Mouse (Mus musculus) midbrain, embryonic 10.5 days (tissue): ENCODE data around the gene Errfi1. TPM values are rescaled to one million over a fixed set of nuclear protein-coding genes. Genes with fewer than 3 reads are reported as not detected.
A peak's percentile ranks its signal among the peaks of the same experiment; 100 is the strongest.

Experiments used
- DNase-seq: peaks from one replicate; pipeline ENCODE4 v3.0.0-alpha.2; 2017; ENCODE audit warnings: low spot score
- H3K27ac ChIP-seq: fragments of 300-500 bp; sonication (generic); replicated peaks from 2 replicates; pipeline ENCODE4 v1.5.1; 2016; ENCODE audit warnings: mild to moderate bottlenecking
- H3K27me3 ChIP-seq: fragments of 300-500 bp; sonication (generic); 2 replicates; pipeline ENCODE4 v1.6.1; 2016; ENCODE audit warnings: low read depth, mild to moderate bottlenecking; ENCODE audit not compliant: poor library complexity, severe bottlenecking
- H3K36me3 ChIP-seq: fragments of 300-500 bp; sonication (generic); 2 replicates; pipeline ENCODE4 v1.6.1; 2016; ENCODE audit warnings: mild to moderate bottlenecking, moderate library complexity
- H3K4me1 ChIP-seq: fragments of 300-500 bp; sonication (generic); 2 replicates; pipeline ENCODE4 v1.6.1; 2016
- H3K4me3 ChIP-seq: fragments of 300-500 bp; sonication (generic); 2 replicates; pipeline ENCODE4 v1.5.1; 2016; ENCODE audit warnings: mild to moderate bottlenecking, moderate library complexity
- H3K9me3 ChIP-seq: fragments of 300-500 bp; sonication (generic); replicated peaks from 2 replicates; pipeline ENCODE4 v1.6.1; 2016; ENCODE audit warnings: mild to moderate bottlenecking
- WGBS: fragments of 180-500 bp; shearing (Covaris S2); methylation state at CpG from one replicate; pipeline ENCODE4 v1.1.7; 2016; 5-methylcytosine and 5-hydroxymethylcytosine counted together
- polyA plus RNA-seq: library from polyadenylated mRNA; unstranded; fragments of >200 nt; fragmentation: Nextera tagmentation; extraction: Ambion mirVana; gene quantifications from 2 replicates; pipeline ENCODE4 v1.2.1, GENCODE M21; 2016

The Errfi1 gene
- polyA plus RNA-seq, 1 experiment from 2014 or later = 25.2 TPM

DNA sequence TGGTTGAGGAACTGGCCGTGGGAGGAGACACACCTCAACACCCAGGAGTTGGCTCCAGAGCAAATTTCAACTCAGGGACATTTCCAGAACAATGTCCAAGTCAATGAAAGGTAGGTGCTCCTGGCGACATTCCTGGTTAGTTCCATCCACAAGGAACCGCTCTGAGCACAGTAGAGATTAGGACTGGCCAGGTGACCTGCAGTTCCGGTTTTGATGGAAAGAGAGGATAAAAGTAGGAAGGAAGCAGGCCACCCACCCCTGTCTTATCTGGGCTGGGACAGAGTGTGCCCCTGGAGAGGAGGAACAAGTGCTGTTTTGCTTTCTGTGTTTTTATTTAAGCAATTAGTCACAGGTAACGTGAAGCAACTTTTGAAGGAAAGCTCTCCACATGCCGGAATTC lies 28.8 kb upstream of the Errfi1 start:
- peaks cover 65% of the 10 kb centered on the region for H3K4me1 ChIP-seq
- no peaks in the 10 kb centered on the region for H3K36me3 ChIP-seq

DNA sequence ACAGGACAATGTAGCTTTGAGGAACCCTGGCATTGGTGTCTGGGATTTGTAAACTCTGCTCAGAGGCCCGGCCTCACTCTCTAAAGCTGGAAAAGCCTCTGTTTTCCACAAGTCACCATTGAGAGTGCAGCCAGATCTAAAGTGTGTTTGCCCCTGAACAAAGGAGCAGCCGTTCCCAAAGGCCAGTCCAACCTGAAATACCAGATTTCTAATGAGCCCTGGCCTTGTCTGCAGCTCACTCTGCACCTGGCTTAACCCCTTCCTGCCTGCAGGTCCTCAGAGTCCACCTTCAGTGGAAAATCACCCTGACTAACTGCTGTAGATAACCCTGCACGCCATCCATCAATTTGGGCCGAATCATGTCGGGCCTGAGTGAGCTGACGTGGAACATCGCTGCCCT lies 28.2 kb upstream of the Errfi1 start:
- H3K4me3 ChIP-seq = no peak overlapping the region
- WGBS = 26% methylated on average over 7 of the region's 7 CpGs
- no peaks in the 10 kb centered on the region for H3K36me3 ChIP-seq
- DNase-seq = no peak
- H3K9me3 ChIP-seq = no peaks in the 10 kb centered on the region
- H3K27me3 ChIP-seq = peaks cover 51% of the 10 kb centered on the region
- H3K4me1 ChIP-seq = peaks cover 60% of the 10 kb centered on the region
- peak overlapping the region; percentile 67 for H3K27ac ChIP-seq

More for the DNA sequence above, 28.8 kb upstream of the Errfi1 start:
- peaks cover 51% of the 10 kb centered on the region for H3K27me3 ChIP-seq
- H3K27ac ChIP-seq = peak overlapping the region; percentile 67; the same call in 1 of the 2 replicates
- 66% methylated on average over 6 of the region's 6 CpGs for WGBS
- no peak for DNase-seq
- H3K4me3 ChIP-seq = no peak overlapping the region
- H3K9me3 ChIP-seq = no peaks in the 10 kb centered on the region

DNA sequence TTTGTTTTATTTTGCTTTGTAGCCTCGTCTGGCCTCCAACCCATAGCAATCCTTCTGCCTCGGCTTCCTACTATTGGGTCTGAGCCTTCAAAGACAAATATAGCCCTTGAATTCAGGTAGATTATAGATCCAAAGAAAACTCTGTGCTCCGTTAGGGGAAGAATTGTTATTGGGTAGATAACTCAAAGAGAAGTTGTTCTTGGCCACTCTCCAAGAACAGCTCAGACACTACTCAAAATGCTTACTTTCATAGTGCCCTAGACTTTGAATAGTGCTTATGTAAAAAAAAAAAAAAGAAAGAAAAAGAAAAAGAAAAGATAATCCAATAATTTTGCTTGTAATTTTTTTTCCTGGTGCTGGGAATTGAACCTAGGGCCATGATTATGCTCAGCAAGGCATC lies 22.4 kb upstream of the Errfi1 start:
- Histone ChIP-seq H3K36me3 (no peaks in the 10 kb centered on the region), H3K4me3 (no peak overlapping the region), H3K27ac (no peak overlapping the region), H3K27me3 (peaks cover 17% of the 10 kb centered on the region), H3K9me3 (no peaks in the 10 kb centered on the region), H3K4me1 (peaks cover 13% of the 10 kb centered on the region)
- 82% methylated on average over 3 of the region's 3 CpGs for WGBS
- DNase-seq = no peak

DNA sequence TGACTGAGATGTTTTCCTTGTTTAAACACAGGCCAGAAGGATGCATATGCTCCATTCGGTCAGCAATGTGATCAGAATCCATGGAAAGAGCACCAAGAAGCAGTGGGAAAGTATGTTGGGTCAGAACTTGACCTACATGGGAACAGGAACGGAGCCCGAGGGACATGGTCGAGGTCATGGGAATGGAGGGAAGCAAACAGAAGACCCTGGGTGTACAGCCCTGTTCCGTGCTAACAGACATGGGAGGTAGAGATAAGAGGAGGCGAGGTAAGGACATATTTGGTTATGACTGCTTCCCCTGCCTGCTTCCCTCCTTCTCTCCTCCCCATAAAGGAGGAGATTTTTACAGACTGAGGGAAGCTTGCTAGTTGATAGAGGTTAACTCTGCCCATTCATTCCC lies 21.8 kb upstream of the Errfi1 start:
- Histone ChIP-seq H3K4me1 (peaks cover 7% of the 10 kb centered on the region), H3K36me3 (no peaks in the 10 kb centered on the region), H3K27ac (no peak overlapping the region), H3K9me3 (no peaks in the 10 kb centered on the region), H3K27me3 (peaks cover 16% of the 10 kb centered on the region; the same call in 1 of the 2 replicates), H3K4me3 (no peak overlapping the region)
- WGBS = 88% methylated on average over 6 of the region's 6 CpGs
- no peak for DNase-seq

DNA sequence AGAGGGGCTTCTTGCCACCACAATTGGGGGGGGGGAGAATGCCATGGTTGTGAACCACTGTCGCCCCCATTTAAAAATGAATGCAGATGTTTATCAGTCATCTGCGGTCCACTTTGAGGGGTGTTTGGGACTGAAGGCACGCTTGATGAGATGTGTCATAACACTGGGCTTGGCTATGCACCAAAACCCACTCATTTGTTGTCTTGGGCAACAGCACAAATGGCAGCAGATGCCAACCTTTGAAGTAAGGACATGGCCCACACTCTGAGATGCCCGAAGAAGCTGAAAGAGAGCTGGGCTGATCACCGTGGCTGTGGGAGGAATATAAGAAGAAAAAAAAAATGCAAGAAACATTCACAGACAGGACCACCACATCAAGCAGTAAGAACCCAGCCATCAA lies 18.6 kb upstream of the Errfi1 start:
- no peak overlapping the region for H3K27ac ChIP-seq
- no peak for DNase-seq
- H3K4me1 ChIP-seq = no peaks in the 10 kb centered on the region
- H3K4me3 ChIP-seq = no peak overlapping the region
- no peaks in the 10 kb centered on the region for H3K27me3 ChIP-seq
- no peaks in the 10 kb centered on the region for H3K36me3 ChIP-seq
- H3K9me3 ChIP-seq = no peaks in the 10 kb centered on the region
- WGBS = 93% methylated on average over 5 of the region's 5 CpGs

DNA sequence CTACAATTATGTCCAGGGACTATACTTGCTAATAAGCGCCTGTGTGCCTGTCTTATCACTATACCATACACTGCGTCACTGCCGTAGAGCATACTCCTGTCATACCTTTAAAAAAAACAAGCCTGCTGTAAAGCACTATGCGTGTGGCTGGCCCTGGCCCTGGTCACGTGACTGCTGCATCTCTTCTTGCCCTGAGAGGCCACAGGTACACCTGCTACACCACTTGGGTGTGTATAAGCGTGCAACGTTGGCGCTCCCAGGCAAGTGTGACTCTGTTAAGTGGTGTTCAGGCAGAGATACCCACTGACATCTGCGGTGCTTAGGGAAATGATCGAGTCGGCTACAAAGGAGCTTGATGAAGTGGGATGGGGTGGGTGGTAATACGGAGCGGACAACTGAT lies 17.5 kb upstream of the Errfi1 start:
- no peak overlapping the region for H3K27ac ChIP-seq
- no peaks in the 10 kb centered on the region for H3K4me1 ChIP-seq
- H3K9me3 ChIP-seq = no peaks in the 10 kb centered on the region
- DNase-seq = no peak
- H3K36me3 ChIP-seq = no peaks in the 10 kb centered on the region
- no peak overlapping the region for H3K4me3 ChIP-seq
- no peaks in the 10 kb centered on the region for H3K27me3 ChIP-seq
- WGBS = 92% methylated on average over 13 of the region's 13 CpGs

DNA sequence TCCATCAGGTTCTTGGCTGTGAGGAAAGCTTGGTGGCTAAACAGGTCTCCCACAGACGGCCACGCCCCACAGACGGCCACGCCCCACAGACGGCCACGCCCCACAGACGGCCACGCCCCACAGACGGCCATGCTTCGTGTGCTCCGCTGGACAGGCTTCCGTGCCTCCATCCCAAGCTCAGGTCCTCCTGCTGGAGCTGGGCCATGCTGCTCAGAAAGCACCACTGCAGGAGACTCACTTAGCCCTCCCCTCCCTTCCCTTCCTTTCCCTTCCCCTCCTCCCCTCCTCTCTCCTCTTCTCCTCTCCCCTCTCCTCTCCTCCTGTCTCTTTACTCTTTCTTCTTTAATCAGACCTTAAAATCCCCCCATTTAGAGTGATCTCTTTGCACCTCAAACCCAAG lies 16.8 kb upstream of the Errfi1 start:
- H3K27ac ChIP-seq = no peak overlapping the region
- H3K9me3 ChIP-seq = no peaks in the 10 kb centered on the region
- DNase-seq = no peak
- H3K4me3 ChIP-seq = no peak overlapping the region
- H3K36me3 ChIP-seq = no peaks in the 10 kb centered on the region
- WGBS = 89% methylated on average over 12 of the region's 12 CpGs
- no peaks in the 10 kb centered on the region for H3K27me3 ChIP-seq
- no peaks in the 10 kb centered on the region for H3K4me1 ChIP-seq

DNA sequence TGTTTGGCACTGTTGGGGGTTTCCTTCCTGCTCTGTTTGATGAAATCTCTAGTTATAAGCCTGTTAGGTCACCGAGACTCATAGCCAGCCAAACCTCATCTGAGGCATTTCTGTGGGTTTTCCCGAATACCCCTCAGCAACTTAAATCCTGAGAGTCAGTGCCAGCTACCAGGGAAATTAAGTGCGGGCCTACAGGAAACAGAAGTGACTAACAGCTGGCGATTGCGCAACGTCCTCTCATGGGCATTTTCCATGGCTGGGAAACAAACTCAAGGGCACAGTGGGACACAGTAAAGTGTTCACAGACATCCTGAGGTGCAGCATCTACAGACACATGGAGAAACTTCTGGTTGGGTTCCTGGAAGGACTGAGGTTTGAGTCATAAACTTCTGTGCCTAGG lies 16.3 kb upstream of the Errfi1 start:
- Histone ChIP-seq H3K36me3 (no peaks in the 10 kb centered on the region), H3K27me3 (no peaks in the 10 kb centered on the region)
- WGBS = 89% methylated on average over 6 of the region's 6 CpGs

DNA sequence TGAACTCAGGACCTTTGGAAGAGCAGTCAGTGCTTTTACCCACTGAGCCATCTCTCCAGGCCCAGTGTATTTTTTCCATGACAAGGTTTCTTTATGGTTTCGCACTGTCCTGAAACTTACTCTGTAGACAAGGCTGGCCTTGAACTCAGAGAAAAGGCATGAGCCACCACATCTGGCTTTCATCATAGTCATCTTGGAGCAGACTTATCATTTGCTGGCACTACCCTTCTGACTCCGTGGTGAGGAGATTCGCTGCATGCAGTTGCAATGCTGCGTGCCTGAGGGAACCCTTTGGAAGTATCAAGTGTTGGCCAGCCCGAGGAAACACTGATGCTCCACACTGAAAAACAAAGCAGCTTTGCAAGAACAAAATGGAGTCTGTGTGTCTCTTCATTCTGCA lies 11.7 kb upstream of the Errfi1 start:
- DNase-seq = no peak
- Histone ChIP-seq H3K9me3 (no peaks in the 10 kb centered on the region), H3K4me1 (peaks cover 12% of the 10 kb centered on the region), H3K27me3 (no peaks in the 10 kb centered on the region), H3K36me3 (no peaks in the 10 kb centered on the region), H3K27ac (no peak overlapping the region), H3K4me3 (no peak overlapping the region)
- WGBS = 88% methylated on average over 5 of the region's 5 CpGs

More for the DNA sequence above, 16.3 kb upstream of the Errfi1 start:
- DNase-seq = no peak
- H3K4me1 ChIP-seq = no peaks in the 10 kb centered on the region
- H3K9me3 ChIP-seq = no peaks in the 10 kb centered on the region
- H3K4me3 ChIP-seq = no peak overlapping the region
- no peak overlapping the region for H3K27ac ChIP-seq

DNA sequence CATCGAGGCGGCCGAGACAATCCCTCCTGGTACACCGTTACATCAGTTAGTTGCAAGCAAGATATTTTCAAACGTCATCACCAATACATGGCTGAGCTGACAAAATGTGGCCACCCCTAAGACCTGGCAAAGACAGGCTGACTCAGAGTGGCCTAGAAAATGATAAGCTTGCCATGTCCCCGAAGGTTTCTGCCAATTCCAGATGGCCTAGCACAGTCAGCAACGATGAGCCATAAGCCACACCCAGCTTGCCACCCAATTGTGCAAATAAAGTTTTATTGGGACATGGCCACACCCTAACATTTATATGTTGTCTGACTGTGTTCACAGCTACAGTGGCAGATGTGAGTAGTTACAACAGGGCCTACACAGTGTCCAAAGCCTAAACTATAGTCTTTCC lies 10.5 kb upstream of the Errfi1 start:
- Histone ChIP-seq H3K36me3 (no peaks in the 10 kb centered on the region), H3K4me1 (peaks cover 12% of the 10 kb centered on the region), H3K4me3 (no peak overlapping the region), H3K27me3 (no peaks in the 10 kb centered on the region), H3K27ac (no peak overlapping the region), H3K9me3 (no peaks in the 10 kb centered on the region)
- DNase-seq = no peak
- 93% methylated on average over 7 of the region's 7 CpGs for WGBS

DNA sequence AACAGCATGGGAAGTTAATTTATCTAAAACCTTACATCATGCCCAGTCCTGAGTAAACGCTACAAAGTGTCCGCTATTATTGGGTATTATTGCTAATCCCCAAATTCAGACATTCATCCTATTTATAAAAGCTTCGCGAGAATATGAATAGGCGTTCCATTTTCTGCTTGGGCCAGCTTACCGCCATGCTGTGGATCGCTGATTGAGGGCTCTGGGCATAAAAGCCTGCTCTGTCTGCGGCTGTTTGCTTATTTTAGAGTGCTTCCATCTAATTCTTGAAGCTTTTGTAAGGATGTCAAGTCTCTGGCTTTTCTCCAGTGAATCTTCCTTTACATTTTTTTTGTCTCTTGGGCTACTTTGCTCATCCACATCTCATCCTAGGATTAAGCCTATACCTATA lies 7.4 kb upstream of the Errfi1 start:
- H3K4me1 ChIP-seq = peaks cover 12% of the 10 kb centered on the region
- no peak overlapping the region for H3K27ac ChIP-seq
- no peaks in the 10 kb centered on the region; the same call in 1 of the 2 replicates for H3K27me3 ChIP-seq
- no peaks in the 10 kb centered on the region for H3K9me3 ChIP-seq
- no peak overlapping the region for H3K4me3 ChIP-seq
- WGBS = 76% methylated on average over 8 of the region's 8 CpGs
- no peak for DNase-seq
- H3K36me3 ChIP-seq = no peaks in the 10 kb centered on the region

DNA sequence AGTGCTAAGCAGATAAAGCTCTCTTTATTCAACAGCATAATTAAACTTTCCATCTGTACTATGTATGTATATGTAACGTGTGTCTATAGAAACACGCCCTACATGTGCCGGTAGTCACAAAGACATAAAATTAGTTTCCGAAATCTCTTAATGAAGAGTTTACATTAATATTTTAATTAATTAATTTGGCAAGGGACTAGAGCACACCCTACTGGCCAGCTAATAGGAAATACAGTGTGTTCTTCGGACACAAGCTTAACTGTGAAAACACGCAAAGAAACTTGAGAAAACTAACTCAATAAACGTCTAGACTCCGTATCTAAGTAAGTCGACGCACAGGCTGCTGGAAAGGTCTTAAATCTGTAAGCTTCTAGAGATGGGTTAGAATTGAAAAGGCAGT lies 3.8 kb upstream of the Errfi1 start:
- DNase-seq = no peak
- Histone ChIP-seq H3K9me3 (no peaks in the 10 kb centered on the region), H3K36me3 (no peaks in the 10 kb centered on the region), H3K27ac (no peak overlapping the region), H3K4me3 (no peak overlapping the region), H3K27me3 (peaks cover 19% of the 10 kb centered on the region), H3K4me1 (peaks cover 23% of the 10 kb centered on the region)
- WGBS = 78% methylated on average over 10 of the region's 10 CpGs

DNA sequence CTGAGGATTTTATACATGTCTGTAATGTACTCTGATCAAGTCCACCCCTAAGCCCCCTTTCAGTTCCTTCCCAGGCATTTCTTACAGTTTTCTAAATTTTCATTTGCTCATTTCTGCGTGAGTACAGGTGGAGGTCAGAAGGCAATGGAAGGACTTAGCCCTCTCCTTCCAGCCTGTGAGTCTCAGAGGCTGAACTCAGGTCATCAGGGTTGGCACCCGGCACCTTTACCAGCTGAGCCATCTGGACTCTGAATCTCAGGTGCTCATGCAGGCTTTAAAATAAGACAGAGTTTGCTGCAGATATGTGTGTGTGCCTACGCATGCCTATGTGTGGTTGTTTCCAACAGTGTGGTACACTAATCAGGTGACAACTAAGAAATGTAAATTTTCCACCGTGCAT lies 2.8 kb upstream of the Errfi1 start:
- Histone ChIP-seq H3K9me3 (no peaks in the 10 kb centered on the region), H3K36me3 (no peaks in the 10 kb centered on the region), H3K4me3 (no peak overlapping the region), H3K27ac (no peak overlapping the region), H3K27me3 (peaks cover 19% of the 10 kb centered on the region), H3K4me1 (peaks cover 25% of the 10 kb centered on the region)
- no peak for DNase-seq
- WGBS = 90% methylated on average over 4 of the region's 4 CpGs

DNA sequence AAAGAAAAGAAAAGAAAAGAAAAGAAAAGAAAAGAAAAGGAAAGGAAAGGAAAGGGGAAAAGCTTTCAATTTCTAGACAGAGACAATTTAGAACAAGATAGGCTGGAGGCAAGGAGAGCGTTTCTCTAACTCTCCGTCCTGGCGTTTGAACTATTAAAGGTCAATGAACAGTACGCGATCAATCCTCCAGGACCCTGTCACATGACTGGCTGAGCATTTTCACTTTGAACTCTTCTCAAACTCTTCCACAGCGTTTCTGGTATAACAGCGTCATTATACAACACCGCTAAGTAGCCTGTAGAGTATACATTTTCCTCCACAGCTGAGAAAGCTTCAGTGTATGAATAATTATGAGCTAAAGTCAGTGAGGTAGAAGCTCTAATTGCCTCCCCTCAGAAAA lies 1.7 kb upstream of the Errfi1 start:
- Histone ChIP-seq H3K9me3 (no peaks in the 10 kb centered on the region), H3K4me1 (peaks cover 27% of the 10 kb centered on the region), H3K27ac (no peak overlapping the region), H3K36me3 (no peaks in the 10 kb centered on the region), H3K27me3 (peaks cover 19% of the 10 kb centered on the region), H3K4me3 (no peak overlapping the region)
- WGBS = 82% methylated on average over 8 of the region's 8 CpGs
- no peak for DNase-seq
